Mouse (Mus musculus) cerebellum, postnatal 10 days (tissue): Measurements from ENCODE around the gene Ssbp2.
A peak's percentile ranks its signal among the peaks of the same experiment; 100 is the strongest.

ENCODE experiments used
- DNase-seq, 2 experiments: peaks; one replicate each; pipeline ENCODE4 v3.0.0; 2021; ENCODE audit warnings: mixed read lengths in 2 of 2

Ssbp2 gene

GRCm38 (mm10) chr13:91636814-91637213 is 176.7 kb downstream of the Ssbp2 start:
- DNase-seq: peak; percentile 93 to 95

- no peak for DNase-seq
These were observed 178.8 kb downstream of the Ssbp2 start for GRCm38 (mm10) chr13:91638836-91639235.

- DNase-seq: no peak
These were observed 180.1 kb downstream of the Ssbp2 start for GRCm38 (mm10) chr13:91640219-91640618.

GRCm38 (mm10) chr13:91648240-91648639 is 188.2 kb downstream of the Ssbp2 start:
- peak; percentile 78 to 84 for DNase-seq

GRCm38 (mm10) chr13:91649926-91650325 is 189.8 kb downstream of the Ssbp2 start:
- DNase-seq: no peak

DNA sequence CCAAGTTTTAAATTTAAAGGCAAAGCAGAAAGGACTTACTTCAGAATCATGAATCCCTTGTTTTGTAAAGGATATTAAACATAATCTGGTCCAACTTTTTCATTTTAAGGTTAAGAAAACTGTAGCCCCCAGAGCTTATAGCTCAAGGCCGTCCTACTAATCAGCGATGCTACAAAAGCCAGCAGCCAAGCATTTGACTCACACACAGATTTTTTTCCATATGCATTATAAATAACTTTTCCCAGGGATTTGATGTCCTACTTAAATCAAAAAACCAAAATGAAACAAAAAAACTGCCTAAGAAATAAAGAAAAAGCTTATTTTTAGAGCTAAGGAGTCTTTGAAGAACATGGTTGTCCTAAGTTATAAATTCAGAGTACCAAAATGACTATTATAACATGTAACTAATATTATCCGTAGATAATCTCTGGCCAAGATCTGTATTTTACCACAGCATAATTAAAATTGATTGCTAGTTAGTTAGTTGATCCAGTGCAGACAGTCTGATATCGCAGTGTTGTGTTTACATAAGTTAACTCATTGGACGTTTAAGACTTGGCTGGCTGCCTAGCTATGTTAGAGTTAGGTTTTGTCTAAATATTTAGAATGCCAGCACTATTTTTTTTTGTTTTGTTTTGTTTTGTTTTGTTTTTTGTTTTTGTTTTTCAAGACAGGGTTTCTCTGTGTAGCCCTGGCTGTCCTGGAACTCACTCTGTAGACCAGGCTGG is 201.1 kb downstream of the Ssbp2 start:
- no peak for DNase-seq

- peak in 1 of 2 experiments; percentile 6 for DNase-seq
These were observed 202.7 kb downstream of the Ssbp2 start for GRCm38 (mm10) chr13:91662751-91663150.

GRCm38 (mm10) chr13:91673241-91673640 is 213.2 kb downstream of the Ssbp2 start:
- no peak for DNase-seq

DNA sequence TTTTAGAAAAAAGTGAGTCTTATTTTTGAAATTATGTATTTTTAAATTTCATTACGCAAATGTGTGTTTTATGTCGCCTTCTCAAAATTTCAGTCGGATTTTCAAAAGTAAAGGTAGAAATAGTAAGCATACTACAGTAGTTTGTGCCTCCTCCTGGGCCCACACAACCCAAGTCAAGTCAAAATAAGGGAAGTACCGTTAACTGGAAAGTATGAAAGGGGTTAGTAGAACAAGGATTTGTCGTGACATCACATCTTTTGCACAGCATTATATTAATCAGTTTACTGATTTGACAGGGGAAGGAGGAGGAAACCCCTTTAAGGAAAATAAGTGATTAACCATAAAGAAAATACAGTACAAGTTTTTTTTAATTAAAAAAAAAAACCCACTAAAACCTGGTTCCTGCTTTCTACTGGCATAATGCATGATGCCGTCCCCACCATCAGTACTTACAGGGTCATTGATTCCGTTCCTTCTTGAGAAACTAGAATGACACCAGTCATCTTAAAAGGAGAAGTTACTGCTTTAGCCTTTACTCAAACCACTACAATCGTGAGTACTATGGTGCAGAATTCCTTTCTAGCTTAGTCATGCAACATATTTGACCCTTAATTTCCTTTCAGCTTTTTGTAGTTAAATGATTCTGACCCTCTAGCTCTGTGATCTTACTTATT is 220.8 kb downstream of the Ssbp2 start:
- DNase-seq: no peak

DNA sequence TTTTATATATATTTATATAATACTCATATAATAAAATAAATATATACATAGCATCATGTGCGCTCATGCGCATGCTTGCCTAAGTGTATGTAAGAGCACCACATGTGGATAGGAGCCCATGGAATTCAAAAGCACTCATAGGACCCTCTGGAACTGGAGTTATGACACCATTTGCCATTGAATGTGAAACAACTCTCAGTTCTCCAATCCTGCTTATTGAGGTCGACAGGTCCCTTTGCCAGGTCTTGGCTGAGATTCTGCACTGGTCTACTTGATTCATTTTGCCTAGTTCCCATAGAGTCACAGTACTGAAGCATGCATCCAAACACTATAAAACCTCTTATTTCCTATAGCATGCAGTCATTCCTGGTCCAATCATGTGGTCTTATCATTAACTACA is 221.4 kb downstream of the Ssbp2 start:
- peak in 1 of 2 experiments; percentile 6 for DNase-seq

- no peak for DNase-seq
These were observed 230.0 kb downstream of the Ssbp2 start for GRCm38 (mm10) chr13:91690118-91690517.

GRCm38 (mm10) chr13:91693615-91694014 is 233.5 kb downstream of the Ssbp2 start:
- DNase-seq: no peak

DNA sequence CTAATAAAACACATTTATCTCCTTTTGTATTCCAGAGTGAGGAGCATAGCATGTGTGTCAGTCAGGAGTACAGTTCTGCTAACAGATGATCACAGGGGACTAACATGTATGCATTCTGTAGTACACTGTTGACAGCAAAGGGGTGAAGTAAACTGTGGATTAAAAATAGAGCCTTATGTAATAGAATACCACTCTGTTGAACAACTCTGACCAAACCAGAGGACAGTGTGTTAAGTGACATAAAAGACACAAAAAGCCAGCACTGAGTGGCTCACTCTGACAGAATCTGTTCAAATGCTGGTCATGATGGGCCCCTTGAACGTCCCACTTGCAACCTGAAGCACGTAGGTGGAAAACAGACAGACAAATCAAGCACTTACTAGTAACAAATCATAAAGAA is 235.3 kb downstream of the Ssbp2 start:
- DNase-seq: no peak

DNA sequence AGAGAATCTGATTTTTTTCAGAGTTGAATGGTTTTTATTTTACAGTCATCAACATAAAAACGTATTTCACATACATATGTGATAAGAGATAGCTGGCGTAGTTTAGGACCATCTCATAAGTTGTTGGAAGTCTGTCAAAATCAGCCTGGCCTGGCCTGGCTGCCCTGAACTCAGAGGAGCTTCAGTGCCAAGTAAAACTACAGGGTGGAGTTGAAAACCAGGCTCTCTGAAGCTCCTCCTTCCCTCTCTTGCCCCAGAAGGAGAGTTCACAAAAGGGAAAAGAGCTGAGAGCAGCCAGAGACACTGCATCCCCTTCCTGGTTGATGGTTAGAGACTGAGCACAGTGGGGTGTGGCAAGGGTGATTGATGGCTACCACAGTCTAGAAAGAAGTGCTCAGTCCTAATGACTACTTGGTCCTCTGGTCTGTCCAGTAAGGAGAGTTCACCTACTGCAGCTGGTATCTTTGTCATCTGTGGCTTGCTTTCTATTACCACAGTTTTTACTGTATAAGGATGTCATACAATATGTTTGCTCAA is 236.1 kb downstream of the Ssbp2 start:
- DNase-seq: no peak

GRCm38 (mm10) chr13:91697011-91697410 is 236.9 kb downstream of the Ssbp2 start:
- DNase-seq: peak; percentile 71 to 83

GRCm38 (mm10) chr13:91702337-91702736 is 242.3 kb downstream of the Ssbp2 start:
- DNase-seq: no peak

DNA sequence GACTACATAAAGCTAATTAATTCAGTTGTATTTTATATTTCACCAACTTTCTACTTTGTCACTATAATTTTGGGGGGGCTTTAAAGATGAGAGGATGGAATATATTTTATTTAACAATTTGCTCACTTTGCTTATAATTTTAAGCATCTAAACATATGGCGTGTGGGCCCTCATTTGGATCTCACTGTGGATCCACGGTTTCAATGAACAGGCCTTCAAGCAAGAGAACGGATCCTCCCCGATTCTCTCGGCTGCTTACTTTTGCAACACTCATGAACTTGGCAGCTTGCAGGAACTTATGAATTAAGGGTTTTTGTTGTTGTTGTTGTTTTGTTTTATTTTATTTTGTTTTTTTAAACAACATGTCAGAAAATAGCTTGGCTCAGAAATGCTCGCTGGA is 259.4 kb downstream of the Ssbp2 start:
- DNase-seq: no peak

DNA sequence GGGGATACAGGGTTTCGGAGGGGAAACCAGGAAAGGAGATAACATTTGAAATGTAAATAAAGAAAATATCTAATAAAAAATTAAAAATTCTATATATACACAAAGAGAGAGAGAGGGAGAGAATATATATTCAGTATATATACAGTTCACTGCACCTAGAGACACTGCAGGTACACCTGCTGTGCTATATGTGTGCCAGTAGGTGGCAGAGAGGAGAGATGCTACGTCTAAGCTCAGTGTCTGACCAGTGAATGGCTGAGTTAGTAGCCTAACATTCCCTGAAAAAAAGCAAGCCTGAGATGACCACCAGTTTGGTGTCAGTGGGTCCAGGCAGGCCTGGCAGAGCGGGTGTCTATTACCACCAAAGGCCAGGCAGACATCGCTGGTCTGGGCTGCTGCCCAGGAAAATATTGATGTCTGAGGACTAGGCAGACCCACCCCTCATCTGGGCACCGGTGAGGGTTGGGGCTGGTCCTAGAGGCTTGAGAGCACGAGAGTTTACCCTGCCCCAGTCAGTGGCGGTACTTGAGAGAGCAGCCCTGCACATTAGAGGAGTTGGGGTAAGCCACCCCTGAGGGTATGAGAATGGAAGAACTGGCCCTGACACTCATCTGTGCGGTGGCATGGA is 263.1 kb downstream of the Ssbp2 start:
- peak in 1 of 2 experiments; percentile 24 for DNase-seq

- no peak for DNase-seq
These were observed 263.6 kb downstream of the Ssbp2 start for GRCm38 (mm10) chr13:91723736-91724119.

DNA sequence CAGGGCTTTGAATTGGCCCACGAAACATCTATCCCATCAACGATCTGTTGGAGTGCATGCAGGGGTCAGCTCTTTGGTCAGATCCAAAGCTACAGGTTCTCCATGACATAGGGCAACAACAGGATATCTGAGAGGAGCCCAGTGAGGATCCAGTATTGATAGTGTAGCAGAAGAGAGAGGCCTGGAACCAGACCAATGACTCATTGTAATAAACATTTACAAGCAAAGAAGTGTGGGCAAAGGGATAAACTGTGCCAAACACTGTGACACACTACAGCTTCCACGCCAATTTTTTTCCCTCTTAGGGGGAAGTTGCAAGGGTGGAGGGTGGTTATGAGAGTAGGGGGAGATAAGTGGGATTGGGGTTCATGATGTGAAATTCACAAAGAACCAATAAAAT is 264.1 kb downstream of the Ssbp2 start:
- no peak for DNase-seq

DNA sequence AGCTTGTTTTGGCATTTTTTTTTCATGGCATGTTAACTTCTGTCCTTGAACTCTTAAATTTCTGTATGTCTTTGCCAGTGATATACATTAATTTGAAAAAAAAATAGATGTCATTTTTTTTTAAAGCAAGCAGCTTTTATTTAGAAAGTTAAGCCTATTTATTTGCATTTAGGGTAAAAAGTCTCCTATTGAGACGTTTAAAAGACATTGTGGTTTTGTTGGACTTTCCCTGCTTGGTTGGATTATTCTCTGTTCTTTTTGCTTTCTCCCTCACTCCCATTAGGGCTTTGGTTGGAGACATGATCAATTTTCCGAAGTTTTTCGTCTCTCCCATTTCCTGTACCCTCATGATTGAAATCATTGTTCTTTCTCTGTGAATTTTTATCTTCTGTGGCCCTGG is 265.0 kb downstream of the Ssbp2 start:
- no peak for DNase-seq

- DNase-seq: no peak
These were observed 267.8 kb downstream of the Ssbp2 start for GRCm38 (mm10) chr13:91727899-91728298.

DNA sequence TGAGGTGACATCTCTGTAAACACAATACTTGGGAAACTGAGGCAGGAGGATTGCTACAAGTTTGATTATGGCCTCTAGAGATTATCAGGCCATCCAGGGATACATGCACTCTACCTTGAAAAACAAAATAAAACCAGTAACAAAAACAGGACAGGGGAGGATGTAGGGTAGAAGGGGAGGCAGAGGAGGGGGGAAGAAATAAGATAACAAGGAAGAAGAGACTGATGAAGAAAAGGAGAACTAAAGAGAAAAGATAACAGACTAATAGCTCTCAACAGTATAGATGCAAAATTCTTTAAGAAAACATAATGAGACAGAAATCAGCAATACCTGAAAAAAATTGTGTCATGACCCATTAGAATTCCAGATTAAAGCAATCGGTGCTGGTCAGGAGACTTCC is 277.1 kb downstream of the Ssbp2 start:
- no peak for DNase-seq

GRCm38 (mm10) chr13:91740851-91741250 is 280.8 kb downstream of the Ssbp2 start:
- no peak for DNase-seq
